Mouse (Mus musculus): ENCODE data around the gene Tmem209. TPM values are rescaled to one million over a fixed set of nuclear protein-coding genes. Genes with fewer than 3 reads are reported as not detected.
A peak's percentile ranks its signal among the peaks of the same experiment; 100 is the strongest.

Gene Tmem209
- polyA plus RNA-seq, 1 experiment from 2014 or later = 38.5 TPM

DNA sequence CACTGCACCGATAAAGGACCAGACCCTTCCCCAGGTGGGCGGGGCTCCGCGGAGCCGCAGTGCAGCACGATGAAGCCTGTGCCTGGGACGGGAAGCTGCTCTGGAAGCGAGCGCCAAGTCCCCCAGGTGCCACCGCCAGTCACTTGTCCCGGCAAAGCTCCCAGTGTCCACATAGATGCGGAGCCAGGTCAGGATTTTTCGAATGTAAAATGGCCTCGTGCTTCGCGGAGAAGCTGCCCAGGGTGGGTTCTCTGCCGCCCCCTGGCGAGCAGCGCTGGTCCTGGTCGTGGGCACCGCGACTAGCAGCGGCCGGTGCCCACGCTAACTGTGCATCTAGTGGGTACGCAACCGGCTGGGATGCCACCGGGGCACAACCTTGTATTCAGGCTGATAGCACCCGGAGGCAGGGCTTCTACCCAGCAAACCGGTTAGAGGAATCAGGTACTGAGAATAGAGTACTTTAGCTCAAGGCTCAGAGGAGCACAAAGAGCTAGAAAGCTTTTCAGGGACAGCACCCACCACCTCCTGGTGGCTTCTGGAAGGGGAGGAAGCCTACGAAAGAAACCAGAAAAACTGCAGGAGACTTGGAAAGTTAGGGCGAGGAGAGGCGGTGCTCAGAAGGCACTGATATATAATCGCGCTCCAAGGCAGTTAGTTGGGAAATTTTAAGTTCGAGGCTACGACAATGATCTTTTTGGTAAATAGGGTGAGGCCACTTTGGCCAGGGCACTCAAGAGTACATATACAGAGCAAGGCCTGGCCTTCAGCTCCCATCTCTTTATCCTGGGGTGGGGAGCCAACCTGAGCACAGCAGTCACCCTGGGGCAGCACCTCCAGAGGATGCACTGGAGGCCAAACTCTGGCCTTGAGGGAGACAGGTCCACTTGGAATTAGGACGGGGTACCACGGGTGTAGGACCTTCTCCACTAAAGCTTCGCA, 49.5 kb downstream of the Tmem209 start:
- peak overlapping the region; percentile 56 for H3K4me3 ChIP-seq (ENCODE audit: low read length)
- peak overlapping the region; percentile 75 for H3K9ac ChIP-seq (ENCODE audit: low read length)
- H3K4me1 ChIP-seq (replicated peaks; ENCODE audit: control insufficient read depth, insufficient read depth, low read length) = peaks cover 34% of the 10 kb centered on the region
- no peaks in the 10 kb centered on the region for H3K9me3 ChIP-seq (ENCODE audit: control insufficient read depth, low read length)
- H3K36me3 ChIP-seq (ENCODE audit: control insufficient read depth, insufficient read depth, low read length) = peaks cover 5% of the 10 kb centered on the region; the same call in 1 of the 2 replicates
- H3K27ac ChIP-seq (ENCODE audit: low read length) = peak overlapping the region; percentile 90
- H3K27me3 ChIP-seq (ENCODE audit: control insufficient read depth, insufficient read depth, low read depth, low read length) = no peaks in the 10 kb centered on the region
- H3K4me2 ChIP-seq (ENCODE audit: low read depth, low read length) = peak overlapping the region; percentile 81
- WGBS = 5% methylated on average over 40 of the region's 40 CpGs
- peak; percentile 32 for ATAC-seq (ENCODE audit: low read depth)

DNA sequence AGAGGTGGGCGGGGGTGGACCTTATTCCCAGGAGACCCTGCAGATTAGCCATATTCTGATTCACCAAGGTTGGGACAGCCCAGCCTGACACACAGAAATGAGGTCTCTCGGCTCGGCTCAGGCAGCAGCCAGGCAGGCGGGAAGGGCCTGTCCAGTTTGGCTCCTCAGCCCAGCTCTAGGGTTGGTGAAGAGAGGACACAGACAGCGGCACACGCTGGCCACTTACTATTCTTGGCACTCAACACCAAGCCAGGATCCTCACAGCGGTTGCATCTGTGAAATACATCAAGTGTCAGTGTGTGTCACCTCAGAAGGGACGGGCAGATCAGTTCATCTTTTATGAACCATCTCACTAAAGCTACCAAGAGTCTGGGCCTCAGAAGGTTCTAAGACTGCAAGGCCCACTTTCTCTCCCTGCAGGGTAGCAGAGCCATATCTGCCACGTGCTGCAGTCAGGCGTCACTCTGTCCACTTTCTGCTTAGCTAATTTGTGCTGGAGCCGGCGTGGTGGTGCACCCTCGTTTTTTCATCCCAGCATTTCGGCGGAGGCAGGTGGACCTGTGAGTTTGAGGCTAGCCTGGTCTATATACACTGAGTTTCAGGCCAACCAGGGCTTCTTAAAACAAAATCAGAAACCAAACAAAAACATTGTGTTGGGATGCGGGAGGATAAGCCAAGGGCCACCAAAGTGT, 50.4 kb downstream of the Tmem209 start:
- Histone ChIP-seq H3K4me2 (ENCODE audit: low read depth, low read length) (peak overlapping the region; percentile 81), H3K27ac (ENCODE audit: low read length) (peak overlapping the region; percentile 90), H3K4me3 (ENCODE audit: low read length) (peak overlapping the region; percentile 56), H3K9ac (ENCODE audit: low read length) (peak overlapping the region; percentile 75), H3K9me3 (ENCODE audit: control insufficient read depth, low read length) (no peaks in the 10 kb centered on the region), H3K27me3 (ENCODE audit: control insufficient read depth, insufficient read depth, low read depth, low read length) (no peaks in the 10 kb centered on the region), H3K4me1 (replicated peaks; ENCODE audit: control insufficient read depth, insufficient read depth, low read length) (peaks cover 34% of the 10 kb centered on the region), H3K36me3 (ENCODE audit: control insufficient read depth, insufficient read depth, low read length) (peaks cover 5% of the 10 kb centered on the region)
- ATAC-seq (ENCODE audit: low read depth) = no peak
- WGBS = 62% methylated on average over 16 of the region's 16 CpGs

DNA sequence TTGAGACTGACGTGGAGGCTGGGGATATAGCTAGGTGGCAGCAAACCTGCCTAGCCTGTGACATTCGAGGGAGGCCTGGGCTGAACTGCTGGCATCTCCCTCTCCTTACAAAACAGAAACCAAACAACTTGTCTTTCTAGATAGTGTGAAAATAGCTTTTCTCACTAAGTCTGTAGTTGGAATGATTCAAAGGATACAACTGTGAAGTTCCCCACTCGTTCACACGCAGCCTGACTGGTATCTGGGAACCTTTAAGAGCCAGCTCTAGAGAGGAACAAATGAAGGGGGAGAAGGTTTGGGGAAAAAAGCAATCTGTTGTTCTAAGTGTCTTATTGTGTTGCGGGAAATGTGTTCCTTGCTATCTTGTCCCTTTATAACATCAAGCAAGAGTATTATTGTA, 51.0 kb downstream of the Tmem209 start:
- H3K27ac ChIP-seq (ENCODE audit: low read length) = no peak overlapping the region
- no peak overlapping the region for H3K4me2 ChIP-seq (ENCODE audit: low read depth, low read length)
- H3K9me3 ChIP-seq (ENCODE audit: control insufficient read depth, low read length) = no peaks in the 10 kb centered on the region
- H3K9ac ChIP-seq (ENCODE audit: low read length) = no peak overlapping the region
- 79% methylated on average over 5 of the region's 5 CpGs for WGBS
- H3K4me1 ChIP-seq (replicated peaks; ENCODE audit: control insufficient read depth, insufficient read depth, low read length) = peaks cover 34% of the 10 kb centered on the region
- no peaks in the 10 kb centered on the region for H3K27me3 ChIP-seq (ENCODE audit: control insufficient read depth, insufficient read depth, low read depth, low read length)
- peaks cover 5% of the 10 kb centered on the region for H3K36me3 ChIP-seq (ENCODE audit: control insufficient read depth, insufficient read depth, low read length)
- no peak overlapping the region for H3K4me3 ChIP-seq (ENCODE audit: low read length)
- no peak for ATAC-seq (ENCODE audit: low read depth)

- no peak overlapping the region for H3K4me3 ChIP-seq (ENCODE audit: low read length)
- peaks cover 9% of the 10 kb centered on the region for H3K36me3 ChIP-seq (ENCODE audit: control insufficient read depth, insufficient read depth, low read length)
- H3K4me2 ChIP-seq (ENCODE audit: low read depth, low read length) = no peak overlapping the region
- no peak overlapping the region for H3K27ac ChIP-seq (ENCODE audit: low read length)
- no peaks in the 10 kb centered on the region for H3K27me3 ChIP-seq (ENCODE audit: control insufficient read depth, insufficient read depth, low read depth, low read length)
- H3K9ac ChIP-seq (ENCODE audit: low read length) = no peak overlapping the region
- ATAC-seq (ENCODE audit: low read depth) = no peak
- H3K9me3 ChIP-seq (ENCODE audit: control insufficient read depth, low read length) = no peaks in the 10 kb centered on the region
- peaks cover 25% of the 10 kb centered on the region for H3K4me1 ChIP-seq (replicated peaks; ENCODE audit: control insufficient read depth, insufficient read depth, low read length)
- WGBS = 96% methylated on average over 7 of the region's 7 CpGs
These were observed 52.6 kb downstream of the Tmem209 start for GRCm38 (mm10) chr6:30456991-30457390.

DNA sequence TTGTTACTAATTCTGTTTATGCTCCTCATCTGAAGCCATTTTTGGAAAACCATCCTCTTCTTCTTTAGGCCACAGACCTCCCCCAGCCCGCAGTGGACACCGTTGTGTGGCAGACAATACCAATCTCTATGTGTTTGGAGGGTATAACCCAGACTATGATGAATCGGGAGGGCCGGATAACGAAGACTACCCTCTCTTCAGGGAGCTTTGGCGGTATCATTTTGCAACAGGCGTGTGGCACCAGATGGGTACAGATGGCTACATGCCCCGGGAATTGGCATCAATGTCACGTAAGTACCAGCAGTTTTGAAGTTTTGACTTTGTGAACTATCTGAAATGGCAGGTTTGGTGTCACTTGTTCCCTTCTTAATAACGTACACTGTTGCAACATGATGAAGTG, 70.0 kb downstream of the Tmem209 start:
- no peak for ATAC-seq (ENCODE audit: low read depth)
- WGBS = 94% methylated on average over 10 of the region's 10 CpGs
- Histone ChIP-seq H3K4me2 (ENCODE audit: low read depth, low read length) (no peak overlapping the region), H3K9me3 (ENCODE audit: control insufficient read depth, low read length) (no peaks in the 10 kb centered on the region), H3K4me3 (ENCODE audit: low read length) (no peak overlapping the region), H3K36me3 (ENCODE audit: control insufficient read depth, insufficient read depth, low read length) (peaks cover 16% of the 10 kb centered on the region), H3K4me1 (replicated peaks; ENCODE audit: control insufficient read depth, insufficient read depth, low read length) (no peaks in the 10 kb centered on the region), H3K9ac (ENCODE audit: low read length) (no peak overlapping the region), H3K27ac (ENCODE audit: low read length) (no peak overlapping the region), H3K27me3 (ENCODE audit: control insufficient read depth, insufficient read depth, low read depth, low read length) (no peaks in the 10 kb centered on the region)

- Histone ChIP-seq H3K36me3 (ENCODE audit: control insufficient read depth, insufficient read depth, low read length) (peaks cover 12% of the 10 kb centered on the region), H3K4me2 (ENCODE audit: low read depth, low read length) (no peak overlapping the region), H3K27ac (ENCODE audit: low read length) (no peak overlapping the region), H3K4me1 (replicated peaks; ENCODE audit: control insufficient read depth, insufficient read depth, low read length) (peaks cover 3% of the 10 kb centered on the region; the same call in 1 of the 2 replicates), H3K9ac (ENCODE audit: low read length) (no peak overlapping the region), H3K9me3 (ENCODE audit: control insufficient read depth, low read length) (no peaks in the 10 kb centered on the region), H3K4me3 (ENCODE audit: low read length) (no peak overlapping the region), H3K27me3 (ENCODE audit: control insufficient read depth, insufficient read depth, low read depth, low read length) (no peaks in the 10 kb centered on the region)
- WGBS = 42% methylated on average over 3 of the region's 3 CpGs
- no peak for ATAC-seq (ENCODE audit: low read depth)
These were observed 72.5 kb downstream of the Tmem209 start for GRCm38 (mm10) chr6:30437054-30437453.

DNA sequence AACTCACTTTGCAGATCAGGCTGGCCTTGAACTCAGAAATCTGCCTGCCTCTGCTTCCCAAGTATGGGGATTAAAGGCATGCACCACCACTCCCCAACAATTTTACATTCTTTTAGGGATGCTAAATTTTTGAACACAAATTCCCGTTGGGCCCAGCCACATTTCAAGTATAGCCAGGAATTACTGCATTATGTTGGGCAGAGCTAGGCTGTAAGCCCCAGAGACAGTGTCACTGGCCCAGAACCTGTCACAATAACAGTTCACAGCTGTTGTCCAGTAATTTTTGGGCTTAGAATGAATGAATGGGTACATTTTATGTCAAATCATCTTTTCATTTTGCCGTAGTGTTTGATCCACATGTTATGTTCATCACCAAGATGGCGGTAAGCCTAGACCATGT, 73.1 kb downstream of the Tmem209 start:
- H3K27ac ChIP-seq (ENCODE audit: low read length) = no peak overlapping the region
- peaks cover 3% of the 10 kb centered on the region; the same call in 1 of the 2 replicates for H3K4me1 ChIP-seq (replicated peaks; ENCODE audit: control insufficient read depth, insufficient read depth, low read length)
- H3K9me3 ChIP-seq (ENCODE audit: control insufficient read depth, low read length) = no peaks in the 10 kb centered on the region
- H3K4me2 ChIP-seq (ENCODE audit: low read depth, low read length) = no peak overlapping the region
- no peak overlapping the region for H3K9ac ChIP-seq (ENCODE audit: low read length)
- no peak for ATAC-seq (ENCODE audit: low read depth)
- H3K4me3 ChIP-seq (ENCODE audit: low read length) = no peak overlapping the region
- peaks cover 6% of the 10 kb centered on the region for H3K36me3 ChIP-seq (ENCODE audit: control insufficient read depth, insufficient read depth, low read length)
- 78% methylated on average over 3 of the region's 3 CpGs for WGBS
- H3K27me3 ChIP-seq (ENCODE audit: control insufficient read depth, insufficient read depth, low read depth, low read length) = no peaks in the 10 kb centered on the region

DNA sequence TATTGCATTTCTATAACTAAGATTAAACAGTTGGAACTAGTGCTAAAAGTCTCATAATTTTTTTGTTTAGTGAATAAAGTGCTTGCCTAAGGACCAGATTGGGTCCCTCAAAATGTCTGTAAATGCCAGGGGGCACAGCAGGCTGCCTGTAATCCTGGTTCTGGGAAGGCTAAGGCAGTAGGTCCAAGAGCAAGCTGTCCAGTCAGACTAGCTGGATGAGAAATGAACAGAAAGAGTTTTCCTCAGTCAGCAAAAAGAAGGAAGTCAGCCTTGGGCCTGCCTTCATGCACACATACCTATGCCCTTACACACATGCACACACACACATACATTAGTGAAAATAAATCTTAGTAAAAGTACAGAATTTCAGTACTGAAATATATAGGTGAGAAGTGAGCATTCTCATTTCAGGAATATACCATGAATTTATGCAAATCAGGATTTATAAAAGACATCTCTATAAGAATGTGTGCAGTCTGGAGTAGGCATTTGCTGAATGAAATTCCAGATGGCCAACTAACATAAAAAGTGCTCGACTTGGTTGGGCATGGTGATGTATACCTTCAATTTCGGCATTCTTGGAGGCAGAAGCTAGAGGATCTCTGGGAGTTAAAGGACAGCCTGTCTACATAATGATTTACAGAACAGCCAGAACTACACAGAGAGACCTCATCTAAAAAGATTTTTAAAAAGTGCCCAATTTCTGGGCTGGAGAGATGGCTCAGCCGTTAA, 77.0 kb downstream of the Tmem209 start:
- Histone ChIP-seq H3K36me3 (ENCODE audit: control insufficient read depth, insufficient read depth, low read length) (no peaks in the 10 kb centered on the region), H3K4me3 (ENCODE audit: low read length) (no peak overlapping the region), H3K9ac (ENCODE audit: low read length) (no peak overlapping the region), H3K27ac (ENCODE audit: low read length) (peak overlapping the region; percentile 31; the same call in 1 of the 2 replicates), H3K9me3 (ENCODE audit: control insufficient read depth, low read length) (no peaks in the 10 kb centered on the region), H3K4me2 (ENCODE audit: low read depth, low read length) (no peak overlapping the region), H3K27me3 (ENCODE audit: control insufficient read depth, insufficient read depth, low read depth, low read length) (no peaks in the 10 kb centered on the region), H3K4me1 (replicated peaks; ENCODE audit: control insufficient read depth, insufficient read depth, low read length) (peaks cover 3% of the 10 kb centered on the region; the same call in 1 of the 2 replicates)
- no peak for ATAC-seq (ENCODE audit: low read depth)
- 26% methylated on average over 3 of the region's 3 CpGs for WGBS
